In genomic region chr19:3903648-3904362, GRCm38 (mm10) we compare ENCODE assay signal across 16 mouse cellular contexts. TPM values are rescaled to one million over a fixed set of nuclear protein-coding genes. Genes with fewer than 3 reads are reported as not detected.
DNase-seq lines count a peak whose midpoint lies in the region; ATAC-seq and TF ChIP-seq lines count a peak whose summit lies in the region.
"Had no signal": no experiment of that assay in that cellular context is flagged by ENCODE, and none has a peak within 500 bp of the region (broad histone marks: within the 10 kb centered on the region; RNA-seq: fewer than 3 reads in every experiment).

No protein-coding gene starts in this region.

- peaks cover 37% of the 10 kb centered on the region for H3K36me3 ChIP-seq in heart, postnatal 0 days (replicated peaks; ENCODE audit: control insufficient read depth, insufficient read depth, low read length)
- H3K36me3 ChIP-seq in megakaryocyte, embryonic 14.5 days (replicated peaks; ENCODE audit: low read length), result peaks cover 66% of the 10 kb centered on the region
- peaks cover 45% of the 10 kb centered on the region for H3K36me3 ChIP-seq in macrophage (ENCODE audit: inconsistent target)

- no peaks in the 10 kb centered on the region for H3K27me3 ChIP-seq in heart, postnatal 0 days (ENCODE audit: control insufficient read depth, insufficient read depth, low read length)
- H3K27me3 ChIP-seq in megakaryocyte, embryonic 14.5 days (replicated peaks), result no peaks in the 10 kb centered on the region
- H3K27me3 ChIP-seq: CH12.LX; forebrain, embryonic 13.5 days; liver, embryonic 15.5 days; stomach, embryonic 15.5 days had no signal

- H3K4me1 ChIP-seq in heart, postnatal 0 days (ENCODE audit: control insufficient read depth, insufficient read depth), result peaks cover 5% of the 10 kb centered on the region; the same call in 1 of the 2 replicates
- peaks cover 69% of the 10 kb centered on the region for H3K4me1 ChIP-seq in megakaryocyte, embryonic 14.5 days

- no peak for TF ChIP-seq CTCF in heart, postnatal 0 days (IDR thresholded peaks at IDR 0.05; ENCODE audit: low read depth)

- H3K9me3 ChIP-seq in heart, postnatal 0 days (replicated peaks; ENCODE audit: control insufficient read depth, low read length), result no peaks in the 10 kb centered on the region
- no peaks in the 10 kb centered on the region for H3K9me3 ChIP-seq in megakaryocyte, embryonic 14.5 days
- H3K9me3 ChIP-seq: forebrain, embryonic 13.5 days; liver, embryonic 15.5 days; stomach, embryonic 15.5 days had no signal

- 84% methylated on average over 25 of the region's 25 CpGs for WGBS in heart, postnatal 0 days
- WGBS in macrophage (ENCODE audit: missing documents), result 85% methylated on average over 25 of the region's 25 CpGs

- H3K9ac ChIP-seq in heart, postnatal 0 days (replicated peaks; ENCODE audit: low read depth, low read length), result no peak overlapping the region
- H3K9ac ChIP-seq: forebrain, embryonic 13.5 days; liver, embryonic 15.5 days; stomach, embryonic 15.5 days had no signal

- H3K27ac ChIP-seq in heart, postnatal 0 days (ENCODE audit: low read depth), result no peak overlapping the region
- H3K27ac ChIP-seq in macrophage, result peak overlapping the region; percentile 100
- H3K27ac ChIP-seq: forebrain, embryonic 13.5 days; stomach, embryonic 15.5 days had no signal

- H3K4me3 ChIP-seq in heart, postnatal 0 days (ENCODE audit: low read depth, low read length), result no peak overlapping the region
- H3K4me3 ChIP-seq in megakaryocyte, embryonic 14.5 days (replicated peaks), result peak overlapping the region; percentile 28
- peak overlapping the region; percentile 76 for H3K4me3 ChIP-seq in macrophage (ENCODE audit: inconsistent target)
- H3K4me3 ChIP-seq: forebrain, embryonic 13.5 days; stomach, embryonic 15.5 days had no signal

- peak overlapping the region; percentile 80; the same call in 1 of the 2 replicates for H3K4me2 ChIP-seq in heart, postnatal 0 days (ENCODE audit: low read depth, low read length)
- H3K4me2 ChIP-seq: forebrain, embryonic 13.5 days had no signal

- peaks cover 94% of the 10 kb centered on the region for H3K79me2 ChIP-seq in macrophage (ENCODE audit: inconsistent target)

- DNase-seq in heart, postnatal 0 days (ENCODE audit: low spot score), result no peak
- no peak for DNase-seq in heart, adult 9 months (ENCODE audit: low spot score in 2 of 2)
- DNase-seq in R1 (ENCODE audit: low read depth, low spot score), result peak; percentile 58
- DNase-seq in lung, postnatal 14 days, result no peak
- DNase-seq: cerebellum, adult 9-11 months; kidney, postnatal 4 days; midbrain, embryonic 14.5 days had no signal

- ATAC-seq in heart, postnatal 0 days (ENCODE audit: insufficient read depth, low read depth), result no peak
- ATAC-seq in megakaryocyte, adult 5-6 weeks (ENCODE audit: poor library complexity, severe bottlenecking), result no peak
- ATAC-seq in megakaryocyte progenitor cell, adult 5-6 weeks (replicated peaks; ENCODE audit: poor library complexity), result no peak
- ATAC-seq: activated CD4-positive, CD25-positive, alpha-beta regulatory T cell, adult 4 months; forebrain, embryonic 13.5 days had no signal

- no peak for TF ChIP-seq EP300 in heart, postnatal 0 days (IDR thresholded peaks at IDR 0.05; ENCODE audit: low read depth)

RNA-seq across cellular contexts. Expression of gene Tcirg1, which starts 3.1 kb away (rescaled TPM):
- total RNA-seq in heart, postnatal 0 days (2014; rRNA removed; ENCODE audit: low replicate concordance), result 32.1 and 44.9 TPM in 2 replicates
- 12.8 and 14.1 TPM in 2 replicates for polyA plus RNA-seq in heart, postnatal 0 days (2015; fragmentation: Nextera tagmentation; extraction: Ambion mirVana)
- 39.3 and 78.0 TPM in 2 replicates for polyA plus RNA-seq in megakaryocyte, embryonic 14.5 days (2012; ENCODE audit: insufficient read depth, low replicate concordance)
- 197 and 207 TPM in 2 replicates for total RNA-seq in megakaryocyte, adult 5-6 weeks (2015)
- total RNA-seq in megakaryocyte, adult 5-6 weeks (2017), result 315 and 316 TPM in 2 replicates
- 1,000 to 10,000 TPM; 2,108 to 6,099 (median 4,045) TPM for total RNA-seq in macrophage (2018; cell fraction: chromatin; rRNA removed)
- 100 to 1,000 TPM; 327 to 726 (median 484) TPM for total RNA-seq in macrophage (2018; cell fraction: cytosol; rRNA removed)
- total RNA-seq in macrophage (2018; cell fraction: nucleus; rRNA removed), result 1,000 to 10,000 TPM; 1,431 to 3,048 (median 2,231) TPM
- 359 to 665 TPM (median 410 TPM) in 3 replicates for polyA plus RNA-seq in macrophage (2018)
- 122 and 178 TPM in 2 replicates for total RNA-seq in megakaryocyte progenitor cell, adult 5-6 weeks (2015)
- 208 and 211 TPM in 2 replicates for total RNA-seq in megakaryocyte progenitor cell, adult 5-6 weeks (2017)

RNA-seq across cellular contexts. Expression of gene Ndufs8, which starts 8.8 kb away (rescaled TPM):
- total RNA-seq in heart, postnatal 0 days (2014; rRNA removed; ENCODE audit: low replicate concordance), result 506 and 520 TPM in 2 replicates
- polyA plus RNA-seq in heart, postnatal 0 days (2015; fragmentation: Nextera tagmentation; extraction: Ambion mirVana), result 681 and 696 TPM in 2 replicates
- polyA plus RNA-seq in megakaryocyte, embryonic 14.5 days (2012; ENCODE audit: insufficient read depth, low replicate concordance), result 38.8 and 142 TPM in 2 replicates
- total RNA-seq in megakaryocyte, adult 5-6 weeks (2015), result 213 and 215 TPM in 2 replicates
- 60.4 and 83.5 TPM in 2 replicates for total RNA-seq in megakaryocyte, adult 5-6 weeks (2017)
- total RNA-seq in macrophage (2018; cell fraction: chromatin; rRNA removed), result 10 to 100 TPM in 13 of 26 experiments, 1 to 10 TPM in 13; 3.0 to 21.4 (median 9.9) TPM
- 10 to 100 TPM; 59.2 to 98.0 (median 81.8) TPM for total RNA-seq in macrophage (2018; cell fraction: cytosol; rRNA removed)
- total RNA-seq in macrophage (2018; cell fraction: nucleus; rRNA removed), result 10 to 100 TPM in 22 of 26 experiments, 1 to 10 TPM in 4; 7.7 to 35.0 (median 19.8) TPM
- polyA plus RNA-seq in macrophage (2018), result 65.9 to 103 TPM (median 95.7 TPM) in 3 replicates
- total RNA-seq in megakaryocyte progenitor cell, adult 5-6 weeks (2015), result 239 and 257 TPM in 2 replicates
- total RNA-seq in megakaryocyte progenitor cell, adult 5-6 weeks (2017), result 65.6 and 86.1 TPM in 2 replicates

RNA-seq across cellular contexts. Expression of gene Aldh3b1, which starts 25.8 kb away (rescaled TPM):
- 1.9 and 2.1 TPM in 2 replicates for total RNA-seq in heart, postnatal 0 days (2014; rRNA removed; ENCODE audit: low replicate concordance)
- polyA plus RNA-seq in heart, postnatal 0 days (2015; fragmentation: Nextera tagmentation; extraction: Ambion mirVana), result 3.1 and 3.2 TPM in 2 replicates
- 2.8 TPM in 1 of 2 replicates, not detected in the other for polyA plus RNA-seq in megakaryocyte, embryonic 14.5 days (2012; ENCODE audit: insufficient read depth, low replicate concordance)
- total RNA-seq in megakaryocyte, adult 5-6 weeks (2015), result 47.3 and 48.1 TPM in 2 replicates
- total RNA-seq in megakaryocyte, adult 5-6 weeks (2017), result 104 TPM in 2 replicates
- total RNA-seq in macrophage (2018; cell fraction: chromatin; rRNA removed), result 10 to 100 TPM in 22 of 26 experiments, 1 to 10 TPM in 4; 6.7 to 54.0 (median 33.8) TPM
- total RNA-seq in macrophage (2018; cell fraction: cytosol; rRNA removed), result 10 to 100 TPM; 53.2 to 92.7 (median 74.8) TPM
- 10 to 100 TPM; 15.3 to 80.6 (median 43.0) TPM for total RNA-seq in macrophage (2018; cell fraction: nucleus; rRNA removed)
- polyA plus RNA-seq in macrophage (2018), result 57.7 to 77.8 TPM (median 67.9 TPM) in 3 replicates
- total RNA-seq in megakaryocyte progenitor cell, adult 5-6 weeks (2015), result 5.0 and 6.9 TPM in 2 replicates
- 10.5 and 12.6 TPM in 2 replicates for total RNA-seq in megakaryocyte progenitor cell, adult 5-6 weeks (2017)

RNA-seq across cellular contexts. Expression of gene Unc93b1, which starts 31.2 kb away (rescaled TPM):
- total RNA-seq in heart, postnatal 0 days (2014; rRNA removed; ENCODE audit: low replicate concordance), result 11.9 and 29.6 TPM in 2 replicates
- polyA plus RNA-seq in heart, postnatal 0 days (2015; fragmentation: Nextera tagmentation; extraction: Ambion mirVana), result 15.5 and 18.1 TPM in 2 replicates
- 30.5 and 188 TPM in 2 replicates for polyA plus RNA-seq in megakaryocyte, embryonic 14.5 days (2012; ENCODE audit: insufficient read depth, low replicate concordance)
- 242 and 258 TPM in 2 replicates for total RNA-seq in megakaryocyte, adult 5-6 weeks (2015)
- 447 and 483 TPM in 2 replicates for total RNA-seq in megakaryocyte, adult 5-6 weeks (2017)
- 1,000 to 10,000 TPM in 8 of 26 experiments, 100 to 1,000 TPM in 18; 216 to 1,289 (median 786) TPM for total RNA-seq in macrophage (2018; cell fraction: chromatin; rRNA removed)
- total RNA-seq in macrophage (2018; cell fraction: cytosol; rRNA removed), result 1,000 to 10,000 TPM in 1 of 26 experiments, 100 to 1,000 TPM in 25; 460 to 1,074 (median 715) TPM
- total RNA-seq in macrophage (2018; cell fraction: nucleus; rRNA removed), result 1,000 to 10,000 TPM in 15 of 26 experiments, 100 to 1,000 TPM in 11; 504 to 1,525 (median 1,073) TPM
- 421 to 814 TPM (median 651 TPM) in 3 replicates for polyA plus RNA-seq in macrophage (2018)
- 95.9 and 111 TPM in 2 replicates for total RNA-seq in megakaryocyte progenitor cell, adult 5-6 weeks (2015)
- total RNA-seq in megakaryocyte progenitor cell, adult 5-6 weeks (2017), result 175 and 202 TPM in 2 replicates

RNA-seq across cellular contexts. Expression of gene Chka, which starts 52.2 kb away (rescaled TPM):
- 36.3 and 37.6 TPM in 2 replicates for total RNA-seq in heart, postnatal 0 days (2014; rRNA removed; ENCODE audit: low replicate concordance)
- polyA plus RNA-seq in heart, postnatal 0 days (2015; fragmentation: Nextera tagmentation; extraction: Ambion mirVana), result 13.3 and 13.6 TPM in 2 replicates
- 6.8 and 18.7 TPM in 2 replicates for polyA plus RNA-seq in megakaryocyte, embryonic 14.5 days (2012; ENCODE audit: insufficient read depth, low replicate concordance)
- 15.9 and 18.9 TPM in 2 replicates for total RNA-seq in megakaryocyte, adult 5-6 weeks (2015)
- 19.2 and 22.0 TPM in 2 replicates for total RNA-seq in megakaryocyte, adult 5-6 weeks (2017)
- total RNA-seq in macrophage (2018; cell fraction: chromatin; rRNA removed), result 1,000 to 10,000 TPM in 4 of 26 experiments, 100 to 1,000 TPM in 22; 144 to 1,395 (median 235) TPM
- total RNA-seq in macrophage (2018; cell fraction: cytosol; rRNA removed), result 10 to 100 TPM in 24 of 26 experiments, 1 to 10 TPM in 2; 8.5 to 48.8 (median 14.3) TPM
- total RNA-seq in macrophage (2018; cell fraction: nucleus; rRNA removed), result 100 to 1,000 TPM in 20 of 26 experiments, 10 to 100 TPM in 6; 61.0 to 960 (median 161) TPM
- polyA plus RNA-seq in macrophage (2018), result 11.1 to 17.8 TPM (median 15.8 TPM) in 3 replicates
- 39.7 and 43.8 TPM in 2 replicates for total RNA-seq in megakaryocyte progenitor cell, adult 5-6 weeks (2015)
- 38.2 and 39.8 TPM in 2 replicates for total RNA-seq in megakaryocyte progenitor cell, adult 5-6 weeks (2017)
